Mouse (Mus musculus): ENCODE measurements around the gene Islr2.

Islr2 gene

DNA sequence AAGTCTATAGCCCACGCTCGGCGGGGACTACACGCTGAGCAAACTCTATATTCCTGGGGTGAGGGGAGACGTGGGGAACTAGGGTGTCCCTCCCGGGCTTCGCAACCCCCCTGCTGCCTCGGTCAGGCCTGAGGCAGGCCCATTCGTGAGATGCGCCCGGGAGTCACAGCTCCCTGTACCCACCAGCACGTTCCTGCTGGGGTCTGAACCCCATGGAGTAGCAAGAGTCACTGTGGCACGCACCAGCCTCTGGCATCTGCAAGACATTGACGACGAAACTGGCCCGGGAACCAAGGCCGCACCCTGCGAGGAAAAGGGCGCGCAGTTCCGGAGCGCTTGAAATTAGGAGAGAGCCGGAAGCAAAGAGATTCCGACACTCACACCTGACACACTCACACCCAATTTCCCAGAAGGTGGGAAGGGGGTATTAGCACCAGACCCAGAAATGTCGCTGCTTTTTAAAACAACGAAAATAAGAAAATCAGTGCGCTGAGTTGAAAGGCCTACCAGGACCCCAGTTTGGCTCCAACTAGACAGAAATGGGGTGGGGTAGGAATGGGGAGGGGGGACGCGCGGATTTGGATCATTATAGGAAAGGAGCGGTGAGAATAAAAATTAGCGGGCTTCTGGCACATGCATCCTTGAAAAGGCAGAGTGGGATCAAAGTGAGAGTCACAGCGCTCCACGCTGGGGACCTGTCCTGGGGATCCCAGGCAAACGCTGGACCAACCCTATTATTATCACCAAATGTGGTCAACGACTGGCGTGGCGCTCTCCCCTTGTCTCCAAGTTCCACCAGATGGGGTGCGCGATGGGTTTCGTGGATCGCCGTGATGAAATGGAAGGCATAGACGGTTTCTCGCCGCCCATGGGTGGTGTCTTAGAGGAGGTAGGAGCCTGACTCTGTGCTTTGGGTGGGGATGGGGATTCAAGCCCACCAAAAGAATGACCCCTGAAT, 7.2 kb downstream of the Islr2 start:
- no peak for DNase-seq (ENCODE audit: low spot score)

DNA sequence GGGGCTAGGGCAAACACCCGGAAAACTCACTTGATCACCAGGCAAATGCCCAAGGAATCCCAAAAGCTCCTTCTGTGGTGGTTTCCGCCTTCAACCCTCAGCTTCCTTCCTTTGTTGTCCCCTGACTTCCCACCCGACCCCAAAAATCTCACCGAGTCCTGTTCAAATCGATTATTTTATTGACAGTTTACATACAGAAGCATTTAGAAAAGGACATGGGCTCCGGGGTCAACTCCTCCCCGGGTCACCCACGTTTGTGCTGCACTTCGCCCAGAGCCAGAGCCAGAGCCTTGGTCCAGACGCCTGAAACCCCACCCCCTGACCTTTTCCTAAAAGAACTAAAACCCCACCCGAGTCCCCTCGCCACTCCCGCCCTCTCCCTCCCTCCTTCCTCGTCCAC, 8.0 kb downstream of the Islr2 start:
- no peak for DNase-seq (ENCODE audit: low spot score)

DNA sequence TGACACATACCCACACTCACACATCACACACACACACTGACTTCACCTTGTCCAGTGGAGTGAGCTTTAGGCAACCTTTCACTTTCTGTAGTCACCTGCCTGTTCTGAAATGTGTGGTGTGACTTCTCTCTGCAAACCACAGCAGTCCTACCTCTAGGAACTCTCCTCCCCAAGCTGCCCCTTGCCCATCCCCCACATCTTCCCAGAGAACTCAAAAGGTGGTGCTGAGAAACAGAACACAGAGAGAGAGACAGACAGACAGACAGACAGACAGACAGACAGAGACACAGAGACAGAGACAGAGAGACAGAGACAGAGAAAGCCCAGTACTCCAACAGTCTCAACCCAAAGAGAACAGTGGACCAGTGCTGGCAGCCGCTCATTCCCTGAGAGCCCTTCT, 8.4 kb downstream of the Islr2 start:
- no peak for DNase-seq (ENCODE audit: low spot score)

DNA sequence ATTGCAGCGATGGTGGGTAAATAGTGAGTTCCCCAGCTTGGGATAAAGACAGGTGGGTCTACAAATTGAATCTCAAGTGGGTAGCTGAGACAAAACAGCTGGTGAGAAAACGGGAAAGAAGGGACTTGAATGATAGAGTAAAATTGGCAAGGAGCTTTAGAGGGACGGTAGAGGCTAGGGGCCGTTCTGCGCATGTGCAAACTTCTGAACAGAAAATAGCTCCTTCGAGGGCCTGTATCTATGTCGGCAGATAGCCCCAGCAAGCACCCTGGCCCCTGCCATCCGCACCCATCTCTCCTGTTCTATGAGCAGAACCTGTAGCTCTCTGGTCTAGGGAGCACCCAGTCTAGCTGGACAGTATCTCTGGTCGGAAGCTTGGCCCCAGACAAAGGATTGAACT, 9.9 kb downstream of the Islr2 start:
- DNase-seq (ENCODE audit: low spot score) = no peak

- DNase-seq (ENCODE audit: low spot score) = no peak
Observed at GRCm38 (mm10) chr9:58184456-58184855, 19.7 kb downstream of the Islr2 start.

GRCm38 (mm10) chr9:58179390-58179789, 24.7 kb downstream of the Islr2 start:
- no peak for DNase-seq (ENCODE audit: low spot score)

- no peak for DNase-seq (ENCODE audit: low spot score)
Observed at GRCm38 (mm10) chr9:58177165-58177564, 27.0 kb downstream of the Islr2 start.

- no peak for DNase-seq (ENCODE audit: low spot score)
Observed at GRCm38 (mm10) chr9:58175745-58176487, 28.2 kb downstream of the Islr2 start.

GRCm38 (mm10) chr9:58174818-58175251, 29.3 kb downstream of the Islr2 start:
- DNase-seq (ENCODE audit: low spot score) = no peak

GRCm38 (mm10) chr9:58172863-58173262, 31.3 kb downstream of the Islr2 start:
- no peak for DNase-seq (ENCODE audit: low spot score)

- no peak for DNase-seq (ENCODE audit: low spot score)
Observed at GRCm38 (mm10) chr9:58169426-58169825, 34.7 kb downstream of the Islr2 start.

DNA sequence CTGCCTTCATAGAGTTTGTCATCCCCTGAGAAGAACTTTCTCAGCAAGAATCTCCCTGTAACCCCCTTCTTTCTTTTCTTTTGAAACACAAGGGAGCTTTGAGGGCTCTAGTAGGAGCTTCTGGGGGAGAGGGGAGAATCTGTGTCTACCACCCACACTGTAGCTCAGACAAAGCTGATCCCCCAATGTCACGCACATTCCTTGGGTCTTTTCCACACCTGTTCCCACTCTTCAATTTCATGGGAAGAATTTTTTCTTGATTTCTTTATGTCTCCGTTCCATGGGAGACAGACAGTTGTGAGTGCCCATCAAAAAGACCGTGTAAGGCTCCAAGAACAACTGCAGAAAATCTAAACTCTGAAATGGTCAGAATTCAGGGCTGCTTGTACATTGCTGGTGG, 35.2 kb downstream of the Islr2 start:
- DNase-seq (ENCODE audit: low spot score) = no peak

- DNase-seq (ENCODE audit: low spot score) = no peak
Observed at GRCm38 (mm10) chr9:58165779-58166178, 38.3 kb downstream of the Islr2 start.

DNA sequence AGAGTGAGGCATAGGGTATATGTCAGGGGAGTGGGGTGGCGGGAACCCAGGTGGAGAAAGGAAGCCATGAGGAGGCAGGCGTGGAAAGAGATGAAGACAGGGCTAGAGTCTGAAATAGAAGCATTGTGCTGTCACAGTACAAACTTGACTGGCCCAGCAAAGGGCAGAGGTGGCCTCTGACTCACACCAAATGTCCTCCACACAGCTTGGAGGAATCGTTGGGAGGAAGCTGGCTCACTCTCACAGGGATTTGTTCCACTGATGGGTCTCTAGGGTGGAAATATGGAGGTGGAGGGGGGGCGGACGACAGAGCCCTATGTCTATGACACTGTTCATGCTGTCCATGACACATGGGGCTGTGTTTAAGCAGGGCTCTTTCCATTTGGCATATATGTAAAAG, 41.0 kb downstream of the Islr2 start:
- no peak for DNase-seq (ENCODE audit: low spot score)

- no peak for DNase-seq (ENCODE audit: low spot score)
Observed at GRCm38 (mm10) chr9:58162173-58162572, 41.9 kb downstream of the Islr2 start.

- no peak for DNase-seq (ENCODE audit: low spot score)
Observed at GRCm38 (mm10) chr9:58160315-58160714, 43.8 kb downstream of the Islr2 start.

GRCm38 (mm10) chr9:58159855-58160254, 44.3 kb downstream of the Islr2 start:
- DNase-seq (ENCODE audit: low spot score) = no peak

DNA sequence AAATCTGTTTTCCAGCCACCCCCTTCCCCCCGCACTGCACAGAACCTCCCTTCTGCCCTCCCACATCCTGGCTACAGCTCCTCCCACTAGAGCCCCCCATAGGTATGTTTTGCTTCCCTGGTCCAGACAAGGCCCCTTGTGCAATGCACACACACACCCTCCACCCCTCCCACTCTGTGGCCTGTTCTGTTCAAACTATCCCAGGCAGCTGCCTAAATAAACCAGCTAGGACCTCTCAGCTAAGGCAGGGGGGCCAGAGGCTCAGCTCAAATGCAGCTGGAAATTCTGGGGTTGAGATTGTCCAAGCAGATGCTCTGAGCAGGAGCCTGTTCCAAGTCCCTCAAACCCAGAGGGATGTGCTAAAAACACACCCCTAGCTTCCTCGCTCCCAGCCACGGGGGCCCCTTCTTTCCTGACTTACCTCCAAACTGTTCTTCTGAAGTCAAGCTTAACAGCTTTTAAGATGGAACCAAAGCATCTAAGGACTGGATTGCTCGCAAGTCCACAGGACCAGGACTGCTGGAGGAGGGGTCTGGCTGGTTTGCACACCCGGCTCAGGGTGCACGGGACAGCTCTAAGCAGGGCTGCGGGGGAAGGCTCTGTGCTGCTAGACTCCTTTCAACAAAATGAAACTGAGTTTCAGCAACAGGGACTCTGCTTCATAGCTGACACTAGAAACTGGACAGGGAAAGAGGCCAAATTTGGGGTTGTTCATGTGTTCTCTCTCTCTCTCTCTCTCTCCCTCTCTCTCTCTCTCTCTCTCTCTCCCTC, 45.4 kb downstream of the Islr2 start:
- peak; percentile 60 for DNase-seq (ENCODE audit: low spot score)

DNA sequence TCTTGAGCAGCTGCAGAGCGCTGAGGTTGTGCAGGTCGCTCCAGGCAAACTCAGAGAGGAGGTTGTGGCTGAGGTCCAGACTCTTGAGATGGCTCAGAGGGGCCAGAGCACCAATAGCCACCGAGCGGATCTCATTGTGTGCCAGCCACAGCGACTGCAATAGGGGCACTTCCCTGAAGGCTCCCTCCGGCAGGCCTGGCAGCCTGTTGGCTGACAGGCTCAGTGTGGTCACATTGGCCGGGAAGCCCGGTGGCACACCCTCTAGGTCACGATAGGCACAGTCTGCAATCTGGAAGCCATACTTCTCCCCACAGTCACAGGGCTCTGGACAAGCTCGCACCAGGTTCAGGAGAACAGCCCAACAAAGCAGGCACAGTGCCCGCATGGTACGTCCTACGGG, 46.3 kb downstream of the Islr2 start:
- no peak for DNase-seq (ENCODE audit: low spot score)

DNA sequence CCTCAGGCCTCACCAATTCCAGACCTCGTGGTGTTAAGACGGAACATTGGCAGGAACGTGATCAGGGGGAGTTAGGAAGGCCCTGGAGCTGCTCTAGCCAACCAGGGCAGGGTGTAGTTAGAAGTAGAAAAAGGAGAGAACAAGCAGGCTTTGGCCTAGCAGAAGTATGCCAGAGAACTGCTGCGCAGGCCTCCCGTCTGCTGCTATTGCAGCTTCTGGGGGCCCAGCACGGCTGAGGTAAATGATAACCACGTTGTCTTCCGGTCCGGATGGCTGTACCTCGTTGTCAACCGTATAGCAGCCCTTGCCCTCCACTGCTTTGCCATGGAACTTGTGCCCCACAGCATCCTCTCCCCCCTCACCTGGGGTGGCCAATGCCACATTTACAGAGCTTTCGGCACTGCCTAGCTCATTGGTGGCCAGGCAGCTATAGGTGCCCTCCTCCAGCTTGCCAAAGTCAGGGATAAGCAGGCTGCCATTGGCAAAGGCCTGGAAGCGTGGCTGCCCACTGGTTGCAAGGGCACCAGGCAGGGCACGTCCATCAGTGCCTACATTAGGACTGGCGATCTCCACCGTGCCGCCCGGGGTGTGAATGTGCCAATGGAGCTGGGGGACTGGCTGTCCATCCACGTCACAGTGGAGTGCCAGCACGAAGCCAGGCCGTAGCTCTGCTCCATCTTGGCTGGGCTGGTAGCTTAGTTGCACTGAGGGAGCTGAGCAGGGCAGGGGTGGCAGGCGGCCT, 47.1 kb downstream of the Islr2 start:
- DNase-seq (ENCODE audit: low spot score) = no peak

GRCm38 (mm10) chr9:58155366-58155765, 48.8 kb downstream of the Islr2 start:
- no peak for DNase-seq (ENCODE audit: low spot score)

- no peak for DNase-seq (ENCODE audit: low spot score)
Observed at GRCm38 (mm10) chr9:58153095-58153494, 51.0 kb downstream of the Islr2 start.
